Mouse (Mus musculus): Measurements from ENCODE around the gene Prdx2. TPM values are rescaled to one million over a fixed set of nuclear protein-coding genes. Genes with fewer than 3 reads are reported as not detected.

Gene Prdx2
- polyA plus RNA-seq, 1 experiment: 164 TPM

DNA sequence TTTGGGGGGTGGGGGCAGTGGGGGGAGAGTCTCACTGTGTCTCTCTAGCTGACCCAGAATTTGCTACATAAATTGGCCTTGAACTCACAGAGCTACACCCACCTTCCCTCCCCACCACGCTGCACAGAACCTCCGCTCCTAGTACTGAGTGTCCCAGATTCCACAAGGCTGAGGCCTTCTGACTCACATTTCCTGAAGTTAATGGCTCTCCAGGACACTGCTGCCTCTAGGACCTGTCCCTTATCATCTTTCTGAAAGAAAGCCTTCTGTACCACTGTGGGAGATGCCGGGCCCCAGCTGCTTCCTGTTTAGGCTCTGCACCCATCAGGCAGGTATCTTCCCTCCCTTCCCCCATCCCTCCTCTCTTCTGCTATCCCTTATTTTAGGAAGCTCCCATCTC is 2.8 kb upstream of the Prdx2 start:
- no peak for DNase-seq (ENCODE audit: low read depth in 1 of 2, low spot score in 2 of 2)
- H3K27ac ChIP-seq (ENCODE audit: insufficient read depth, low read length): 0 out of 2 replicates have a peak overlapping the region, but pooled peaks have one; percentile 0
- H3K4me1 ChIP-seq (ENCODE audit: control insufficient read depth, insufficient read depth, insufficient read length): peaks cover 23% of the 10 kb centered on the region; the same call in 1 of the 2 replicates
- WGBS: 54% methylated on average over 3 of the region's 3 CpGs
- TF ChIP-seq CTCF (IDR thresholded peaks at IDR 0.05; ENCODE audit: extremely low read depth, insufficient read depth, insufficient read length, insufficient replicate concordance) (no peak), POLR2A (IDR thresholded peaks at IDR 0.05; ENCODE audit: low read depth, low read length) (no peak)
- H3K27me3 ChIP-seq (ENCODE audit: control insufficient read depth, insufficient read depth, low read length): no peaks in the 10 kb centered on the region
- no peaks in the 10 kb centered on the region for H3K36me3 ChIP-seq (ENCODE audit: control insufficient read depth, insufficient read depth, low read length)
- no peak overlapping the region for H3K4me3 ChIP-seq (ENCODE audit: extremely low read depth, insufficient read depth, insufficient read length)

DNA sequence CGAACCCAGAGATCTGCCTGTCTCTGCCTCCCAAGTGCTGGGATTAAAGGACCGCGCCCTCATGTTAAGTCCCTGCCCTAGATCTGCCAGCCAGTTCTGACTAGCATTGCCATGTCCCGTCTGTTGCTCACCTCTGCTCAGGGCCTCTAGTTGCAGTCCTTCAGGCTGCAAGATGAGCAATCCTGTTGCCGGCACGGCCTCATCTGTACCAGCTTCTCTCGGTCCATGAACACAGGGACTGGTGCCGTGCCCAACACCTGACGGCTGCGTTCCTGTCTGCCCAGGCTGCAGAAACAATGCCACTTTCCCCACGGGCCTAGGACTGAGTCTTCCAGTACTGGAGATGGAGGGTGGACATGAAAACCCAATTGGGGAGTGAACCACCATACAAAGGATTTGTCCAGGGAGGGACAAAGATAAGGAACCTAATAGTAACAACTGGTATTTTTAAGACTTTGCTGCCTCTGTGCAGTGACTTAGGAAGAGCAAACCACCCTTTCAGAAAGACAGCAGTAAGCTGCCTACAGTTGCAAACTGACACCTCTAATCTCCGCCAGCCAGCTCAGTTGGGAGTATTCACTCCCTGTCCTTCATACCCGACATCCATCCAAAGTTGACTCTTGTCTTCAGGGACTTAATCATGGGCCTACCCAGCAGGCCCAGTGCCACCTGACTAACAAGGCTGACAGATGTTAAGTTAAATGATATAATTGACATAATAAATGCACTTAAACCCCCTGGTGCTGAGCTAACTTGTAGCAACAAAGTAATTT is 1.7 kb upstream of the Prdx2 start:
- Histone ChIP-seq H3K36me3 (ENCODE audit: control insufficient read depth, insufficient read depth, low read length) (no peaks in the 10 kb centered on the region), H3K27me3 (ENCODE audit: control insufficient read depth, insufficient read depth, low read length) (no peaks in the 10 kb centered on the region), H3K27ac (ENCODE audit: insufficient read depth, low read length) (no peak overlapping the region), H3K4me1 (ENCODE audit: control insufficient read depth, insufficient read depth, insufficient read length) (peaks cover 23% of the 10 kb centered on the region; the same call in 1 of the 2 replicates), H3K4me3 (ENCODE audit: extremely low read depth, insufficient read depth, insufficient read length) (no peak overlapping the region)
- WGBS: 93% methylated on average over 13 of the region's 13 CpGs
- TF ChIP-seq POLR2A (IDR thresholded peaks at IDR 0.05; ENCODE audit: low read depth, low read length) (no peak), CTCF (IDR thresholded peaks at IDR 0.05; ENCODE audit: extremely low read depth, insufficient read depth, insufficient read length, insufficient replicate concordance) (no peak)
- no peak for DNase-seq (ENCODE audit: low read depth in 1 of 2, low spot score in 2 of 2)

DNA sequence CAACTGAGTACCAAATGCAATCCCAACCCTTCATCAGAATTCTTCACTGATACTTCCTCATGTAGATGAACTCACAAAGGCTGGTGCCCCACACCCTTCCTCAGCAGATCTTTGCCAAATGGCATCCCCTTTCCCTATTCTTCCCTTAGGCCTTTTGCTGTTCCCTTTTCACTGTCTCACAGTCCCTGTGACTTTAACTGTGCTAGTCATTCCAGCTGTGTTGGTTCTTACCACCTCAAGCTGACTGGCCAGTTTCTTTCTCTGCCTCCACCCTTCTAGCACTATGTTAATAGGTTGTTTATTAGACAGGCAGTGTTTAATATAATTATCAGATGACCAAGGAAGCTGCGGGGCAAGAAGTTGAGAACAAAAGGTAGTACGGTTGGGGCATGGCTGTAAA is 737 bp upstream of the Prdx2 start:
- TF ChIP-seq POLR2A (IDR thresholded peaks at IDR 0.05; ENCODE audit: low read depth, low read length) (no peak), CTCF (IDR thresholded peaks at IDR 0.05; ENCODE audit: extremely low read depth, insufficient read depth, insufficient read length, insufficient replicate concordance) (no peak)
- WGBS: 15% methylated on average over 2 of the region's 2 CpGs
- H3K4me1 ChIP-seq (ENCODE audit: control insufficient read depth, insufficient read depth, insufficient read length): peaks cover 23% of the 10 kb centered on the region; the same call in 1 of the 2 replicates
- no peaks in the 10 kb centered on the region for H3K27me3 ChIP-seq (ENCODE audit: control insufficient read depth, insufficient read depth, low read length)
- peak overlapping the region; percentile 75; the same call in 1 of the 2 replicates for H3K27ac ChIP-seq (ENCODE audit: insufficient read depth, low read length)
- DNase-seq (ENCODE audit: low read depth in 1 of 2, low spot score in 2 of 2): no peak
- H3K4me3 ChIP-seq (ENCODE audit: extremely low read depth, insufficient read depth, insufficient read length): no peak overlapping the region
- no peaks in the 10 kb centered on the region for H3K36me3 ChIP-seq (ENCODE audit: control insufficient read depth, insufficient read depth, low read length)

DNA sequence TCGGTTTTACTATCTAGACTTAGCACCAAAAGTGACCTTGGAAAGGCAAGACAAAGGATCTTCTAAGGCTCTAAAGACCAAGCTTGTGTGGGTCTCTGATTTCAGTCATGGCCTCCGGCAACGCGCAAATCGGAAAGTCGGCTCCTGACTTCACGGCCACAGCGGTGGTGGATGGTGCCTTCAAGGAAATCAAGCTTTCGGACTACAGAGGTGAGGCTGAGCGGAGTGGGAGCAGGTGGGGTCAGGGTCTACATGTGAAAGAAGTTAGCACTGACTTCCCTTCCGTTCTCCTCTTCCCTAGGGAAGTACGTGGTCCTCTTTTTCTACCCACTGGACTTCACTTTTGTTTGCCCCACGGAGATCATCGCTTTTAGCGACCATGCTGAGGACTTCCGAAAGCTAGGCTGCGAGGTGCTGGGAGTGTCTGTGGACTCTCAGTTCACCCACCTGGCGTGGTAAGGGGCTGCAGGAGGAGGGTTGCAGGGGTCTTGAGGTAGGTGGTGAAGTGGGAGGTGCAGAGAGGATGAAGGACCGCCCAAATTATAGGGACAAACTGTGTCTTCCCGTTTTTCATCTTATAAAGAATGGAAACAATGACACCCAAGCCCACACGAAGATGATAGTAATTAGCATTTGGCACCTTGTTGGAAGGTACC is 876 bp downstream of the Prdx2 start:
- 17% methylated on average over 21 of the region's 21 CpGs for WGBS
- Histone ChIP-seq H3K4me3 (ENCODE audit: extremely low read depth, insufficient read depth, insufficient read length) (peak overlapping the region; percentile 79), H3K36me3 (ENCODE audit: control insufficient read depth, insufficient read depth, low read length) (no peaks in the 10 kb centered on the region), H3K27ac (ENCODE audit: insufficient read depth, low read length) (peak overlapping the region; percentile 14; the same call in 1 of the 2 replicates), H3K4me1 (ENCODE audit: control insufficient read depth, insufficient read depth, insufficient read length) (peaks cover 19% of the 10 kb centered on the region; the same call in 1 of the 2 replicates), H3K27me3 (ENCODE audit: control insufficient read depth, insufficient read depth, low read length) (no peaks in the 10 kb centered on the region)
- DNase-seq (ENCODE audit: low read depth in 1 of 2, low spot score in 2 of 2): no peak
- TF ChIP-seq CTCF (IDR thresholded peaks at IDR 0.05; ENCODE audit: extremely low read depth, insufficient read depth, insufficient read length, insufficient replicate concordance) (no peak), POLR2A (IDR thresholded peaks at IDR 0.05; ENCODE audit: low read depth, low read length) (no peak)

DNA sequence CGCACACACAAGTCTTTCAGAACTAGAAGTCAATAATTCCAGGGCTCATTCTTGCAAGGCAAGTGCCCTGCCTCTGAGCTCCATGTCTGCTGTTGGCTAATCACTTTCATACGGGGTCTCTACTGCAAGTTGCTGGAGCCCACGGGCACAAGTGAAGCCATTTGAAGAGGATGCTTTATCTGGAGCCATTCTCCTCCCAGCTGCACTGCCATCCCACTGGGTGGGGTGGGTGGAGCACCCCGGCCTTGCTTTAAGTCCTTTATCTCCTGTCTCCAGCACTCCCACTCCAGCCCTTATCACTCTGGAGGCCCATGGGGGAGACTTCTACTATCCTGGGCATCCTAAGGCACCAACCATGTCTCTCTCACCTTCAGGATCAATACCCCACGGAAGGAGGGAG is 1.5 kb downstream of the Prdx2 start:
- H3K4me1 ChIP-seq (ENCODE audit: control insufficient read depth, insufficient read depth, insufficient read length): peaks cover 17% of the 10 kb centered on the region; the same call in 1 of the 2 replicates
- no peaks in the 10 kb centered on the region for H3K27me3 ChIP-seq (ENCODE audit: control insufficient read depth, insufficient read depth, low read length)
- WGBS: 79% methylated on average over 5 of the region's 5 CpGs
- H3K36me3 ChIP-seq (ENCODE audit: control insufficient read depth, insufficient read depth, low read length): no peaks in the 10 kb centered on the region
- no peak overlapping the region; the same call in 1 of the 2 replicates for H3K27ac ChIP-seq (ENCODE audit: insufficient read depth, low read length)
- TF ChIP-seq POLR2A (IDR thresholded peaks at IDR 0.05; ENCODE audit: low read depth, low read length): no peak
- no peak for TF ChIP-seq CTCF (IDR thresholded peaks at IDR 0.05; ENCODE audit: extremely low read depth, insufficient read depth, insufficient read length, insufficient replicate concordance)
- no peak for DNase-seq (ENCODE audit: low read depth in 1 of 2, low spot score in 2 of 2)
- H3K4me3 ChIP-seq (ENCODE audit: extremely low read depth, insufficient read depth, insufficient read length): no peak overlapping the region

DNA sequence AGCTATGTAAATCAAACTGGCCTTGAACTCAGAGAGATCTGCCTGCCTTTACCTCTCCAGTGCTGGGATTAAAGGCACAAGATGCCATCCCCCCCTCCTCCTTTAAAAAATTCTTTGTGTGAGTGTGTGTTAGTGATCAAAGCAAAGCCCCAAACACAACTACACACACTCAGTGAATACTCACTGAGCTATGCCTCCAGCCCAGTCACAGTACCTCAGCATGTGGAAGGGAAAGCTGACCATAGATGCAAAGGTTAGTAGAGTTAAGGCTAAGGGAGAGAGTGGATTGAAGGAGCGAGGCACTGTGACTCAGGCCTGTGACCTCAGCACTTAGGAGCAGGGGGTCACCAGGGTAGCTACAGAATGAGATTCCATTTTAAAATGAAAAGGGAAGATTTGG is 3.7 kb downstream of the Prdx2 start:
- WGBS: 98% methylated on average over 1 of the region's 1 CpGs
- Histone ChIP-seq H3K4me1 (ENCODE audit: control insufficient read depth, insufficient read depth, insufficient read length) (peaks cover 10% of the 10 kb centered on the region; the same call in 1 of the 2 replicates), H3K4me3 (ENCODE audit: extremely low read depth, insufficient read depth, insufficient read length) (no peak overlapping the region), H3K27ac (ENCODE audit: insufficient read depth, low read length) (no peak overlapping the region), H3K36me3 (ENCODE audit: control insufficient read depth, insufficient read depth, low read length) (no peaks in the 10 kb centered on the region), H3K27me3 (ENCODE audit: control insufficient read depth, insufficient read depth, low read length) (no peaks in the 10 kb centered on the region)
- TF ChIP-seq CTCF (IDR thresholded peaks at IDR 0.05; ENCODE audit: extremely low read depth, insufficient read depth, insufficient read length, insufficient replicate concordance) (no peak), POLR2A (IDR thresholded peaks at IDR 0.05; ENCODE audit: low read depth, low read length) (no peak)
- no peak for DNase-seq (ENCODE audit: low read depth in 1 of 2, low spot score in 2 of 2)

Measured in spleen, adult 2 months (tissue).